Mouse (Mus musculus) cerebellum, adult 2 months (tissue): Measurements from ENCODE around the gene Rhbdd3.

Experiments used
- CTCF ChIP-seq: fragments of 200-500 bp; IDR thresholded peaks from 2 replicates; pipeline ENCODE4 v1.5.1; 2011; ENCODE audit warnings: low read depth, mild to moderate bottlenecking, control low read depth, low read length, moderate library complexity, borderline replicate concordance; ENCODE audit not compliant: insufficient read depth
- POLR2A ChIP-seq: fragments of 200-500 bp; IDR thresholded peaks from 2 replicates; pipeline ENCODE4 v1.6.1; 2011; ENCODE audit warnings: low read length, control low read depth, borderline replicate concordance; ENCODE audit not compliant: insufficient read depth

DNA sequence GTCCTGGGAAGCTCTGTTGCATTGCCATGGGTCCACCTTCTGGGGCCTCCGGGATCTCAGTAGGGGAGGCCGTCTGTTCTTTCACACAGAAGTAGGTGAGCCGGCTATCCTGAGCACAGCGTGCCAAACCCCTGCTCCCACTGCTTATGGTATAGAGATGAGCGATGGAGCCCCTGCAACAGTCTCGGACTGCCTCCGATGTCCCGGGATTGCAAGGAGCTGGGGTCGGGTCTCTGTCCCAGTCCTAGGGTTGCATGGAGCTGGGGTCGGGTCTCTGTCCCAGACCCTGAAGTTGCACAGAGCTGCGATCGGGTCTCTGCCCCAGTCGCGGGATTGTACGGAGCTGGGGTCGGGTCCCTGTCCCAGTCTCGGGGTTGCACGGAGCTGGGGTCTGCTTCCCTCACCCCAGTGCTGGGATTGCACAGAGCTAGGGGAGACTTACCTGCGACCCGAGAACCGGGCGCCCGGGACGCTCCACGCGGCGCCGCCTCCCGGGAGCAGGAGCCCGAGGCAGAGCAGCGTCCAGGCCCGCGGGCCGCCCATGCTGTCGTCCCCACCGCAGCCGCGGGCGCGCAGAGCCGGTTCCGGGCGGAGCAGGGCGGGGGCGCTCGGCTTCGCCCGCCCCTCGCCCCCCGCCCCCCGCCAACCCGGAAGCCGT lies 53.1 kb downstream of the Rhbdd3 start, which contains the start of gene Emid1:
- TF ChIP-seq CTCF (no peak), POLR2A (no peak)
